Mouse (Mus musculus): ENCODE measurements around the gene Stx4a. TPM values are rescaled to one million over a fixed set of nuclear protein-coding genes. Genes with fewer than 3 reads are reported as not detected.
"Not testable (repeated sequence)": the region's sequence is repeated elsewhere in the genome, so short reads cannot be mapped to it uniquely, and the experiment has no call there.

Stx4a gene
- polyA plus RNA-seq, 1 experiment from 2014 or later: 21.5 TPM

GRCm38 (mm10) chr7:127895442-127895841 is 71.3 kb downstream of the Stx4a start, which contains the start of the genes Gm21974 and Vkorc1:
Gm21974 (minus strand) TSS chr7:127895454.
Vkorc1 (minus strand) TSS chr7:127895617.
- Histone ChIP-seq H3K9ac (replicated peaks) (peak within 1 kb of the TSS; percentile 65), H3K27ac (replicated peaks) (peak within 1 kb of the TSS; percentile 66; the same call in 1 of the 2 replicates), H3K27me3 (no peaks in the 10 kb centered on the region), H3K4me3 (peak within 1 kb of the TSS; percentile 58), H3K9me3 (no peaks in the 10 kb centered on the region), H3K4me1 (peaks cover 11% of the 10 kb centered on the region), H3K36me3 (peaks cover 27% of the 10 kb centered on the region), H3K4me2 (replicated peaks) (peak within 1 kb of the TSS; percentile 81)
- ATAC-seq (ENCODE audit: low FRiP score, low read depth): peak; percentile 99
- under 1% methylated on average over 26 of the region's 26 CpGs for WGBS

GRCm38 (mm10) chr7:127895891-127896290 is 71.8 kb downstream of the Stx4a start:
- not testable (repeated sequence) for ATAC-seq (ENCODE audit: low FRiP score, low read depth); H3K9ac ChIP-seq (replicated peaks); H3K27ac ChIP-seq (replicated peaks); H3K27me3 ChIP-seq; H3K9me3 ChIP-seq
- WGBS: 75% methylated on average over 7 of the region's 7 CpGs
- Histone ChIP-seq H3K4me1 (peaks cover 11% of the 10 kb centered on the region), H3K4me3 (peak overlapping the region; percentile 58), H3K36me3 (peaks cover 23% of the 10 kb centered on the region), H3K4me2 (replicated peaks) (peak overlapping the region; percentile 81)

- Histone ChIP-seq H3K9me3 (no peaks in the 10 kb centered on the region), H3K36me3 (peaks cover 18% of the 10 kb centered on the region; the same call in 1 of the 2 replicates), H3K4me2 (replicated peaks) (no peak overlapping the region), H3K4me3 (no peak overlapping the region), H3K27me3 (no peaks in the 10 kb centered on the region), H3K9ac (replicated peaks) (no peak overlapping the region), H3K4me1 (peaks cover 11% of the 10 kb centered on the region), H3K27ac (replicated peaks) (no peak overlapping the region)
- WGBS: 60% methylated on average over 13 of the region's 13 CpGs
- no peak for ATAC-seq (ENCODE audit: low FRiP score, low read depth)
Measured at GRCm38 (mm10) chr7:127896384-127896783, 72.3 kb downstream of the Stx4a start.

GRCm38 (mm10) chr7:127897542-127897941 is 73.4 kb downstream of the Stx4a start:
- Histone ChIP-seq H3K9me3 (no peaks in the 10 kb centered on the region), H3K27me3 (no peaks in the 10 kb centered on the region), H3K4me2 (replicated peaks) (no peak overlapping the region), H3K4me1 (peaks cover 11% of the 10 kb centered on the region), H3K27ac (replicated peaks) (no peak overlapping the region), H3K4me3 (no peak overlapping the region), H3K9ac (replicated peaks) (no peak overlapping the region), H3K36me3 (0 out of 2 replicates have a peak, but pooled peaks cover 9% of the 10 kb centered on the region)
- ATAC-seq (ENCODE audit: low FRiP score, low read depth): no peak
- WGBS: 92% methylated on average over 7 of the region's 7 CpGs

GRCm38 (mm10) chr7:127898179-127898956 is 74.3 kb downstream of the Stx4a start:
- no peak for ATAC-seq (ENCODE audit: low FRiP score, low read depth)
- Histone ChIP-seq H3K9ac (replicated peaks) (no peak overlapping the region), H3K4me3 (no peak overlapping the region), H3K27ac (replicated peaks) (no peak overlapping the region), H3K27me3 (no peaks in the 10 kb centered on the region), H3K36me3 (0 out of 2 replicates have a peak, but pooled peaks cover under 1% of the 10 kb centered on the region), H3K4me1 (peaks cover 11% of the 10 kb centered on the region), H3K4me2 (replicated peaks) (no peak overlapping the region), H3K9me3 (no peaks in the 10 kb centered on the region)
- 36% methylated on average over 10 of the region's 10 CpGs for WGBS

Other genes with a start within 250 kb of the Stx4a start
- 11.9 and 16.1 TPM in 2 replicates for gene Ccdc189, start 235.7 kb upstream of the Stx4a start, polyA plus RNA-seq (2016; fragmentation: Nextera tagmentation; extraction: Ambion mirVana)
- 68.6 and 71.1 TPM in 2 replicates for gene Rnf40, start 235.5 kb upstream of the Stx4a start, polyA plus RNA-seq (2016; fragmentation: Nextera tagmentation; extraction: Ambion mirVana)
- 39.9 and 42.8 TPM in 2 replicates for gene Zfp629, start 208.5 kb upstream of the Stx4a start, polyA plus RNA-seq (2016; fragmentation: Nextera tagmentation; extraction: Ambion mirVana)
- 79.0 and 79.2 TPM in 2 replicates for gene Bcl7c, start 115.4 kb upstream of the Stx4a start, polyA plus RNA-seq (2016; fragmentation: Nextera tagmentation; extraction: Ambion mirVana)
- gene Ctf1, start 111.6 kb upstream of the Stx4a start, polyA plus RNA-seq (2016; fragmentation: Nextera tagmentation; extraction: Ambion mirVana): 5.5 and 5.8 TPM in 2 replicates
- gene Ctf2, start 92.1 kb upstream of the Stx4a start, polyA plus RNA-seq (2016; fragmentation: Nextera tagmentation; extraction: Ambion mirVana): 0.13 and 0.21 TPM in 2 replicates
- gene Fbxl19, start 79.8 kb upstream of the Stx4a start, polyA plus RNA-seq (2016; fragmentation: Nextera tagmentation; extraction: Ambion mirVana): 10.7 and 11.1 TPM in 2 replicates
- gene Orai3, start 54.5 kb upstream of the Stx4a start, polyA plus RNA-seq (2016; fragmentation: Nextera tagmentation; extraction: Ambion mirVana): 6.2 and 8.1 TPM in 2 replicates
- gene Setd1a, start 47.6 kb upstream of the Stx4a start, polyA plus RNA-seq (2016; fragmentation: Nextera tagmentation; extraction: Ambion mirVana): 22.9 and 23.7 TPM in 2 replicates
- gene Gm49388, start 38.7 kb upstream of the Stx4a start, polyA plus RNA-seq (2016; fragmentation: Nextera tagmentation; extraction: Ambion mirVana): not detected in 2 replicates
- 8.1 and 8.3 TPM in 2 replicates for gene Hsd3b7, start 23.7 kb upstream of the Stx4a start, polyA plus RNA-seq (2016; fragmentation: Nextera tagmentation; extraction: Ambion mirVana)
- 16.3 and 19.9 TPM in 2 replicates for gene Stx1b, start 255 bp downstream of the Stx4a start, polyA plus RNA-seq (2016; fragmentation: Nextera tagmentation; extraction: Ambion mirVana)
- 22.5 and 24.6 TPM in 2 replicates for gene Zfp646, start 51.9 kb downstream of the Stx4a start, polyA plus RNA-seq (2016; fragmentation: Nextera tagmentation; extraction: Ambion mirVana)
- gene Zfp668, start 52.5 kb downstream of the Stx4a start, polyA plus RNA-seq (2016; fragmentation: Nextera tagmentation; extraction: Ambion mirVana): 39.0 and 39.2 TPM in 2 replicates
- gene Prss53, start 66.7 kb downstream of the Stx4a start, polyA plus RNA-seq (2016; fragmentation: Nextera tagmentation; extraction: Ambion mirVana): 0.77 and 0.79 TPM in 2 replicates
- gene Gm21974, start 71.2 kb downstream of the Stx4a start, polyA plus RNA-seq (2016; fragmentation: Nextera tagmentation; extraction: Ambion mirVana): not detected in 2 replicates
- gene Vkorc1, start 71.3 kb downstream of the Stx4a start, polyA plus RNA-seq (2016; fragmentation: Nextera tagmentation; extraction: Ambion mirVana): 42.7 and 54.4 TPM in 2 replicates
- gene Bckdk, start 79.8 kb downstream of the Stx4a start, polyA plus RNA-seq (2016; fragmentation: Nextera tagmentation; extraction: Ambion mirVana): 83.7 and 85.5 TPM in 2 replicates
- gene Kat8, start 88.2 kb downstream of the Stx4a start, polyA plus RNA-seq (2016; fragmentation: Nextera tagmentation; extraction: Ambion mirVana): 54.4 and 55.2 TPM in 2 replicates
- 0.43 and 1.3 TPM in 2 replicates for gene Prss8, start 105.8 kb downstream of the Stx4a start, polyA plus RNA-seq (2016; fragmentation: Nextera tagmentation; extraction: Ambion mirVana)
- 9.3 and 10.4 TPM in 2 replicates for gene Prss36, start 122.4 kb downstream of the Stx4a start, polyA plus RNA-seq (2016; fragmentation: Nextera tagmentation; extraction: Ambion mirVana)
- 518 and 540 TPM in 2 replicates for gene Fus, start 143.2 kb downstream of the Stx4a start, polyA plus RNA-seq (2016; fragmentation: Nextera tagmentation; extraction: Ambion mirVana)
- gene Pycard, start 169.6 kb downstream of the Stx4a start, polyA plus RNA-seq (2016; fragmentation: Nextera tagmentation; extraction: Ambion mirVana): 8.0 and 9.1 TPM in 2 replicates
- gene Trim72, start 179.7 kb downstream of the Stx4a start, polyA plus RNA-seq (2016; fragmentation: Nextera tagmentation; extraction: Ambion mirVana): not detected in 2 replicates
- 0.42 and 1.0 TPM in 2 replicates for gene Itgam, start 238.3 kb downstream of the Stx4a start, polyA plus RNA-seq (2016; fragmentation: Nextera tagmentation; extraction: Ambion mirVana)
- gene Gm49368, start 238.4 kb downstream of the Stx4a start, polyA plus RNA-seq (2016; fragmentation: Nextera tagmentation; extraction: Ambion mirVana): not detected in 2 replicates

Data from midbrain, embryonic 12.5 days (tissue).